Mouse (Mus musculus): ENCODE measurements around the gene Myl6. TPM values are rescaled to one million over a fixed set of nuclear protein-coding genes. Genes with fewer than 3 reads are reported as not detected.

Myl6 gene
- polyA plus RNA-seq (2021; fragmentation: Nextera tagmentation) = 1,011 and 1,043 TPM in 2 replicates
- long read RNA-seq, experiment 1, transcript Myl6-206 (7 exons, 691 nt) = minor isoform, 26 of 170 reads
- long read RNA-seq, experiment 1, transcript Myl6-201 (6 exons, 665 nt) = major isoform, 93 of 170 reads
- long read RNA-seq, experiment 1, transcript Myl6-202 (5 exons, 1,668 nt) = minor isoform, 10 of 170 reads
- long read RNA-seq, experiment 1, partial matches to known transcripts = 22 of 170 reads
- long read RNA-seq, experiment 1, other reads (novel, unspliced or antisense) = 14 of 170 reads
- long read RNA-seq, experiment 2, transcript Myl6-212 (5 exons, 790 nt) = minor isoform, 17 of 575 reads
- long read RNA-seq, experiment 2, transcript Myl6-201 (6 exons, 665 nt) = major isoform, 336 of 575 reads
- long read RNA-seq, experiment 2, transcript Myl6-211 (7 exons, 692 nt) = minor isoform, 6 of 575 reads
- long read RNA-seq, experiment 2, transcript Myl6-206 (7 exons, 691 nt) = minor isoform, 131 of 575 reads
- long read RNA-seq, experiment 2, partial matches to known transcripts = 69 of 575 reads
- long read RNA-seq, experiment 2, other reads (novel, unspliced or antisense) = 16 of 575 reads

GRCm38 (mm10) chr10:128493695-128494666 is at the start of gene Myl6:
Gene Myl6, minus strand, starts transcription at chr10:128494145.

GRCm38 (mm10) chr10:128525671-128526308 is 31.8 kb upstream of the Myl6 start, which contains the start of gene Esyt1:
Gene Esyt1, minus strand, starts transcription at chr10:128525871.

GRCm38 (mm10) chr10:128498590-128498989 is 4.6 kb upstream of the Myl6 start, which contains the start of gene Myl6b:
Gene Myl6b, minus strand, starts transcription at chr10:128498685.

GRCm38 (mm10) chr10:128458719-128459408 is 35.1 kb downstream of the Myl6 start, which contains the start of gene Smarcc2:
Gene Smarcc2, plus strand, starts transcription at chr10:128459248.

Other genes with a start within 250 kb of the Myl6 start
- not detected in 2 replicates for gene Apon, start 240.0 kb downstream of the Myl6 start, polyA plus RNA-seq (2021; fragmentation: Nextera tagmentation)
- gene Apof, start 225.5 kb downstream of the Myl6 start, polyA plus RNA-seq (2021; fragmentation: Nextera tagmentation) = 0.09 TPM in 1 of 2 replicates, not detected in the other
- gene Stat2, start 223.6 kb downstream of the Myl6 start, polyA plus RNA-seq (2021; fragmentation: Nextera tagmentation) = 5.0 and 5.3 TPM in 2 replicates
- gene Il23a, start 195.4 kb downstream of the Myl6 start, polyA plus RNA-seq (2021; fragmentation: Nextera tagmentation) = 0.15 TPM in 1 of 2 replicates, not detected in the other
- 2.5 and 2.8 TPM in 2 replicates for gene Pan2, start 190.8 kb downstream of the Myl6 start, polyA plus RNA-seq (2021; fragmentation: Nextera tagmentation)
- 113 and 142 TPM in 2 replicates for gene Cnpy2, start 171.7 kb downstream of the Myl6 start, polyA plus RNA-seq (2021; fragmentation: Nextera tagmentation)
- 189 and 199 TPM in 2 replicates for gene Cs, start 156.4 kb downstream of the Myl6 start, polyA plus RNA-seq (2021; fragmentation: Nextera tagmentation)
- 20.7 and 55.1 TPM in 2 replicates for gene Coq10a, start 125.1 kb downstream of the Myl6 start, polyA plus RNA-seq (2021; fragmentation: Nextera tagmentation)
- 5.9 and 11.9 TPM in 2 replicates for gene Ankrd52, start 117.0 kb downstream of the Myl6 start, polyA plus RNA-seq (2021; fragmentation: Nextera tagmentation)
- 0.25 and 0.39 TPM in 2 replicates for gene Slc39a5, start 92.9 kb downstream of the Myl6 start, polyA plus RNA-seq (2021; fragmentation: Nextera tagmentation)
- gene Nabp2, start 82.7 kb downstream of the Myl6 start, polyA plus RNA-seq (2021; fragmentation: Nextera tagmentation) = 98.0 and 168 TPM in 2 replicates
- gene Rnf41, start 82.5 kb downstream of the Myl6 start, polyA plus RNA-seq (2021; fragmentation: Nextera tagmentation) = 67.9 and 86.2 TPM in 2 replicates
- 61.2 and 108 TPM in 2 replicates for gene Smarcc2, start 34.9 kb downstream of the Myl6 start, polyA plus RNA-seq (2021; fragmentation: Nextera tagmentation)
- gene Myl6b, start 4.5 kb upstream of the Myl6 start, polyA plus RNA-seq (2021; fragmentation: Nextera tagmentation) = 2.5 and 5.2 TPM in 2 replicates
- 2.4 and 3.7 TPM in 2 replicates for gene Esyt1, start 31.7 kb upstream of the Myl6 start, polyA plus RNA-seq (2021; fragmentation: Nextera tagmentation)
- 6.2 and 7.6 TPM in 2 replicates for gene Zc3h10, start 53.6 kb upstream of the Myl6 start, polyA plus RNA-seq (2021; fragmentation: Nextera tagmentation)
- 7,009 and 7,293 TPM in 2 replicates for gene Rpl41, start 55.2 kb upstream of the Myl6 start, polyA plus RNA-seq (2021; fragmentation: Nextera tagmentation)
- gene Pa2g4, start 71.8 kb upstream of the Myl6 start, polyA plus RNA-seq (2021; fragmentation: Nextera tagmentation) = 45.7 and 60.1 TPM in 2 replicates
- gene Erbb3, start 95.5 kb upstream of the Myl6 start, polyA plus RNA-seq (2021; fragmentation: Nextera tagmentation) = 1.4 and 1.7 TPM in 2 replicates
- gene Rps26, start 132.6 kb upstream of the Myl6 start, polyA plus RNA-seq (2021; fragmentation: Nextera tagmentation) = 1,144 and 1,161 TPM in 2 replicates
- gene Ikzf4, start 151.8 kb upstream of the Myl6 start, polyA plus RNA-seq (2021; fragmentation: Nextera tagmentation) = 3.2 and 6.0 TPM in 2 replicates
- 7.3 and 7.4 TPM in 2 replicates for gene Suox, start 179.9 kb upstream of the Myl6 start, polyA plus RNA-seq (2021; fragmentation: Nextera tagmentation)
- 45.1 and 76.1 TPM in 2 replicates for gene Rab5b, start 202.1 kb upstream of the Myl6 start, polyA plus RNA-seq (2021; fragmentation: Nextera tagmentation)
- 0.31 and 0.96 TPM in 2 replicates for gene Pmel, start 210.1 kb upstream of the Myl6 start, polyA plus RNA-seq (2021; fragmentation: Nextera tagmentation)
- gene Cdk2, start 210.9 kb upstream of the Myl6 start, polyA plus RNA-seq (2021; fragmentation: Nextera tagmentation) = 1.3 TPM in 2 replicates